Mouse (Mus musculus) embryonic fibroblast, embryonic 13.5 days (primary cell): ENCODE measurements around the gene Olfr53.

Experiments used
- CTCF ChIP-seq: IDR thresholded peaks from 2 replicates; pipeline ENCODE4 v1.5.1; 2011; ENCODE audit warnings: mild to moderate bottlenecking, control low read depth, low read length, moderate library complexity, borderline replicate concordance; ENCODE audit not compliant: insufficient read depth
- POLR2A ChIP-seq: IDR thresholded peaks from 2 replicates; pipeline ENCODE4 v1.6.1; 2011; ENCODE audit warnings: low read depth, mild to moderate bottlenecking, control low read depth, low read length, moderate library complexity

- TF ChIP-seq POLR2A (no peak), CTCF (no peak)
These were observed 50.7 kb downstream of the Olfr53 start, which contains the start of gene Olfr541 for GRCm38 (mm10) chr7:140696967-140697366.
